Mouse (Mus musculus) forebrain, embryonic 13.5 days (tissue): ENCODE results near the gene Avpr1a. TPM values are rescaled to one million over a fixed set of nuclear protein-coding genes. Genes with fewer than 3 reads are reported as not detected.

ENCODE experiments used
- ATAC-seq: fragments of 200-750 bp; cut with Nextera tagmentation; 2 replicates; pipeline ENCODE4 v1.8.0; 2017
- H3K27ac ChIP-seq: fragments of 300-500 bp; sonication (generic); 2 replicates; pipeline ENCODE4 v1.5.1; 2015; ENCODE audit warnings: inconsistent platforms, mild to moderate bottlenecking, moderate library complexity
- H3K27me3 ChIP-seq: fragments of 300-500 bp; sonication (generic); 2 replicates; pipeline ENCODE4 v1.6.1; 2015; ENCODE audit warnings: mild to moderate bottlenecking, inconsistent platforms
- H3K36me3 ChIP-seq: fragments of 300-500 bp; sonication (generic); 2 replicates; pipeline ENCODE4 v1.6.1; 2015; ENCODE audit warnings: mild to moderate bottlenecking, inconsistent platforms; ENCODE audit not compliant: poor library complexity, severe bottlenecking
- H3K4me1 ChIP-seq: fragments of 300-500 bp; sonication (generic); 2 replicates; pipeline ENCODE4 v1.6.1; 2015; ENCODE audit warnings: inconsistent platforms
- H3K4me2 ChIP-seq: fragments of 300-500 bp; sonication (generic); 2 replicates; pipeline ENCODE4 v1.6.1; 2015; ENCODE audit warnings: inconsistent platforms, mild to moderate bottlenecking, moderate library complexity
- H3K4me3 ChIP-seq: fragments of 300-500 bp; sonication (generic); 2 replicates; pipeline ENCODE4 v1.5.1; 2015; ENCODE audit warnings: mild to moderate bottlenecking, inconsistent platforms
- H3K9ac ChIP-seq: fragments of 300-500 bp; sonication (generic); 2 replicates; pipeline ENCODE4 v1.6.1; 2015; ENCODE audit warnings: mild to moderate bottlenecking, inconsistent platforms
- H3K9me3 ChIP-seq: fragments of 300-500 bp; sonication (generic); replicated peaks from 2 replicates; pipeline ENCODE4 v1.6.1; 2016; ENCODE audit warnings: inconsistent platforms
- WGBS: fragments of 180-500 bp; shearing (Covaris S2); methylation state at CpG from one replicate; pipeline ENCODE4 v1.1.7; 2015; 5-methylcytosine and 5-hydroxymethylcytosine counted together
- polyA plus RNA-seq: library from polyadenylated mRNA; unstranded; fragments of >200 nt; fragmentation: Nextera tagmentation; extraction: Ambion mirVana; gene quantifications from 2 replicates; pipeline ENCODE4 v1.2.1, GENCODE M21; 2015

The Avpr1a gene
- polyA plus RNA-seq, 1 experiment from 2014 or later = 0.26 TPM

- WGBS = 84% methylated on average over 5 of the region's 5 CpGs
- Histone ChIP-seq H3K36me3 (no peaks in the 10 kb centered on the region), H3K27me3 (no peaks in the 10 kb centered on the region), H3K9me3 (no peaks in the 10 kb centered on the region), H3K4me2 (no peak overlapping the region), H3K9ac (no peak overlapping the region), H3K27ac (no peak overlapping the region), H3K4me1 (no peaks in the 10 kb centered on the region), H3K4me3 (no peak overlapping the region)
- ATAC-seq = no peak
These were observed 28.5 kb downstream of the Avpr1a start for GRCm38 (mm10) chr10:122476846-122477245.

- no peak overlapping the region for H3K27ac ChIP-seq
- H3K9ac ChIP-seq = no peak overlapping the region
- H3K36me3 ChIP-seq = no peaks in the 10 kb centered on the region
- no peak for ATAC-seq
- H3K4me1 ChIP-seq = peaks cover 8% of the 10 kb centered on the region
- H3K9me3 ChIP-seq = no peaks in the 10 kb centered on the region
- 21% methylated on average over 2 of the region's 2 CpGs for WGBS
- H3K27me3 ChIP-seq = no peaks in the 10 kb centered on the region; the same call in 1 of the 2 replicates
- no peak overlapping the region for H3K4me2 ChIP-seq
- H3K4me3 ChIP-seq = no peak overlapping the region
These were observed 50.3 kb downstream of the Avpr1a start for GRCm38 (mm10) chr10:122498551-122498950.

GRCm38 (mm10) chr10:122499306-122499705 lies 51.0 kb downstream of the Avpr1a start:
- ATAC-seq = no peak
- H3K27ac ChIP-seq = no peak overlapping the region
- H3K9ac ChIP-seq = no peak overlapping the region
- H3K27me3 ChIP-seq = no peaks in the 10 kb centered on the region; the same call in 1 of the 2 replicates
- no peaks in the 10 kb centered on the region for H3K36me3 ChIP-seq
- peaks cover 8% of the 10 kb centered on the region for H3K4me1 ChIP-seq
- H3K4me3 ChIP-seq = no peak overlapping the region
- 4% methylated on average over 6 of the region's 6 CpGs for WGBS
- H3K9me3 ChIP-seq = no peaks in the 10 kb centered on the region
- H3K4me2 ChIP-seq = no peak overlapping the region

Other genes with a start within 250 kb of the Avpr1a start
- 6.5 and 7.0 TPM in 2 replicates for gene Ppm1h, start 230.3 kb downstream of the Avpr1a start, polyA plus RNA-seq